Mouse (Mus musculus) hindbrain, embryonic 14.5 days (tissue): ENCODE measurements around the gene Plxnb3. TPM values are rescaled to one million over a fixed set of nuclear protein-coding genes. Genes with fewer than 3 reads are reported as not detected.

Experiments
- ATAC-seq: fragments of 200-750 bp; cut with Nextera tagmentation; 2 replicates; pipeline ENCODE4 v1.8.0; 2017; ENCODE audit warnings: moderate number of reproducible peaks, mild to moderate bottlenecking, moderate TSS enrichment, moderate library complexity; ENCODE audit not compliant: low FRiP score
- DNase-seq: peaks from one replicate; pipeline ENCODE4 v3.0.0-alpha.2; 2015; ENCODE audit warnings: low spot score
- H3K27ac ChIP-seq: fragments of 300-500 bp; sonication (generic); 2 replicates; pipeline ENCODE4 v1.5.1; 2014; ENCODE audit warnings: mild to moderate bottlenecking, moderate library complexity
- H3K27me3 ChIP-seq: fragments of 300-500 bp; sonication (generic); 2 replicates; pipeline ENCODE4 v1.6.1; 2014; ENCODE audit warnings: mild to moderate bottlenecking, low read length, mixed read lengths; ENCODE audit not compliant: control insufficient read depth, insufficient read depth
- H3K36me3 ChIP-seq: fragments of 300-500 bp; sonication (generic); replicated peaks from 2 replicates; pipeline ENCODE4 v1.6.1; 2014; ENCODE audit not compliant: control insufficient read depth, insufficient read depth
- H3K4me1 ChIP-seq: fragments of 300-500 bp; sonication (generic); replicated peaks from 2 replicates; pipeline ENCODE4 v1.6.1; 2014; ENCODE audit warnings: antibody characterized with exemption, low read length, mixed read lengths; ENCODE audit not compliant: control insufficient read depth, insufficient read depth
- H3K4me2 ChIP-seq: fragments of 300-500 bp; sonication (generic); replicated peaks from 2 replicates; pipeline ENCODE4 v1.6.1; 2014; ENCODE audit warnings: mild to moderate bottlenecking, moderate library complexity
- H3K4me3 ChIP-seq: fragments of 300-500 bp; sonication (generic); replicated peaks from 2 replicates; pipeline ENCODE4 v1.5.1; 2014; ENCODE audit warnings: mild to moderate bottlenecking, low read length
- H3K9ac ChIP-seq: fragments of 300-500 bp; sonication (generic); 2 replicates; pipeline ENCODE4 v1.6.1; 2014
- H3K9me3 ChIP-seq: fragments of 300-500 bp; sonication (generic); 2 replicates; pipeline ENCODE4 v1.6.1; 2016; ENCODE audit warnings: low read length; ENCODE audit not compliant: control insufficient read depth
- WGBS: fragments of 180-500 bp; shearing (Covaris S2); extraction: QIAGEN DNeasy Blood & Tissue Kit; methylation state at CpG from one replicate; pipeline ENCODE4 v1.1.7; 2014; 5-methylcytosine and 5-hydroxymethylcytosine counted together
- polyA plus RNA-seq: library from polyadenylated mRNA; unstranded; fragments of >200 nt; fragmentation: Nextera tagmentation; extraction: Ambion mirVana; gene quantifications from 2 replicates; pipeline ENCODE4 v1.2.1, GENCODE M21; 2014

Gene Plxnb3
- polyA plus RNA-seq, 1 experiment from 2014 or later, result 0.59 TPM

GRCm38 (mm10) chrX:73798502-73798901, 41.6 kb downstream of the Plxnb3 start:
- H3K4me2 ChIP-seq, result no peak overlapping the region
- no peak overlapping the region for H3K9ac ChIP-seq
- WGBS, result 28% methylated on average over 9 of the region's 9 CpGs
- no peak overlapping the region for H3K4me3 ChIP-seq
- ATAC-seq (peak; percentile 69), DNase-seq (no peak)
- H3K27me3 ChIP-seq, result no peaks in the 10 kb centered on the region
- H3K27ac ChIP-seq, result no peak overlapping the region
- peaks cover 12% of the 10 kb centered on the region for H3K36me3 ChIP-seq
- no peaks in the 10 kb centered on the region for H3K9me3 ChIP-seq
- H3K4me1 ChIP-seq, result no peaks in the 10 kb centered on the region

GRCm38 (mm10) chrX:73805814-73806213, 48.9 kb downstream of the Plxnb3 start:
- no peak for DNase-seq
- WGBS, result 53% methylated on average over 1 of the region's 1 CpGs

GRCm38 (mm10) chrX:73815072-73815471, 58.2 kb downstream of the Plxnb3 start:
- no peaks in the 10 kb centered on the region for H3K27me3 ChIP-seq
- H3K27ac ChIP-seq, result peak overlapping the region; percentile 86
- peak; percentile 82 for ATAC-seq
- 24% methylated on average over 14 of the region's 14 CpGs for WGBS
- no peaks in the 10 kb centered on the region for H3K9me3 ChIP-seq
- DNase-seq, result peak; percentile 51
- H3K4me2 ChIP-seq, result peak overlapping the region; percentile 56
- peak overlapping the region; percentile 66 for H3K9ac ChIP-seq
- peak overlapping the region; percentile 25 for H3K4me3 ChIP-seq
- H3K4me1 ChIP-seq, result no peaks in the 10 kb centered on the region
- no peaks in the 10 kb centered on the region for H3K36me3 ChIP-seq

More at GRCm38 (mm10) chrX:73805814-73806213, 48.9 kb downstream of the Plxnb3 start:
- no peaks in the 10 kb centered on the region for H3K27me3 ChIP-seq
- H3K4me1 ChIP-seq, result no peaks in the 10 kb centered on the region
- ATAC-seq, result no peak
- no peak overlapping the region for H3K4me2 ChIP-seq
- 0 out of 2 replicates have a peak overlapping the region, but pooled peaks have one; percentile 7 for H3K27ac ChIP-seq
- H3K4me3 ChIP-seq, result no peak overlapping the region
- no peaks in the 10 kb centered on the region for H3K36me3 ChIP-seq
- no peaks in the 10 kb centered on the region for H3K9me3 ChIP-seq
- no peak overlapping the region for H3K9ac ChIP-seq

GRCm38 (mm10) chrX:73816596-73817314, 59.9 kb downstream of the Plxnb3 start:
- no peak for DNase-seq
- WGBS, result 54% methylated on average over 3 of the region's 3 CpGs
- no peak for ATAC-seq
- H3K9ac ChIP-seq, result no peak overlapping the region
- no peak overlapping the region for H3K27ac ChIP-seq
- no peak overlapping the region for H3K4me3 ChIP-seq
- no peaks in the 10 kb centered on the region for H3K36me3 ChIP-seq
- no peak overlapping the region for H3K4me2 ChIP-seq
- H3K4me1 ChIP-seq, result no peaks in the 10 kb centered on the region
- no peaks in the 10 kb centered on the region for H3K9me3 ChIP-seq
- H3K27me3 ChIP-seq, result no peaks in the 10 kb centered on the region

Other genes starting within 250 kb of the Plxnb3 start
- 0.25 and 0.39 TPM in 2 replicates for gene Dusp9, start 117.7 kb upstream of the Plxnb3 start, polyA plus RNA-seq
- 154 and 160 TPM in 2 replicates for gene Pnck, start 97.0 kb upstream of the Plxnb3 start, polyA plus RNA-seq
- gene Slc6a8, start 83.9 kb upstream of the Plxnb3 start, polyA plus RNA-seq, result 7.9 and 8.2 TPM in 2 replicates
- 135 and 141 TPM in 2 replicates for gene Bcap31, start 40.9 kb upstream of the Plxnb3 start, polyA plus RNA-seq
- gene Abcd1, start 40.5 kb upstream of the Plxnb3 start, polyA plus RNA-seq, result 8.3 and 10.2 TPM in 2 replicates
- gene Srpk3, start 17.3 kb downstream of the Plxnb3 start, polyA plus RNA-seq, result 0.60 and 1.8 TPM in 2 replicates
- 260 TPM in 2 replicates for gene Idh3g, start 29.8 kb downstream of the Plxnb3 start, polyA plus RNA-seq
- 151 and 176 TPM in 2 replicates for gene Ssr4, start 29.9 kb downstream of the Plxnb3 start, polyA plus RNA-seq
- 5.5 and 6.4 TPM in 2 replicates for gene Pdzd4, start 67.9 kb downstream of the Plxnb3 start, polyA plus RNA-seq
- gene Avpr2, start 135.0 kb downstream of the Plxnb3 start, polyA plus RNA-seq, result 0.39 TPM in 1 of 2 replicates, not detected in the other
- gene L1cam, start 139.0 kb downstream of the Plxnb3 start, polyA plus RNA-seq, result 135 and 147 TPM in 2 replicates
- 3.0 and 3.1 TPM in 2 replicates for gene Arhgap4, start 164.8 kb downstream of the Plxnb3 start, polyA plus RNA-seq
- gene Naa10, start 164.9 kb downstream of the Plxnb3 start, polyA plus RNA-seq, result 86.8 and 98.0 TPM in 2 replicates
- gene Renbp, start 173.8 kb downstream of the Plxnb3 start, polyA plus RNA-seq, result 11.3 and 15.4 TPM in 2 replicates
- 55.3 and 57.3 TPM in 2 replicates for gene Hcfc1, start 209.3 kb downstream of the Plxnb3 start, polyA plus RNA-seq